Mouse (Mus musculus) embryonic facial prominence, embryonic 12.5 days (tissue): ENCODE measurements around the gene Egfem1. TPM values are rescaled to one million over a fixed set of nuclear protein-coding genes. Genes with fewer than 3 reads are reported as not detected.

Experiments used
- ATAC-seq: fragments of 200-750 bp; cut with Nextera tagmentation; 2 replicates; pipeline ENCODE4 v1.8.0; 2017; ENCODE audit not compliant: insufficient number of reproducible peaks, insufficient read depth, low FRiP score, low TSS enrichment
- H3K27ac ChIP-seq: fragments of 300-500 bp; sonication (generic); 2 replicates; pipeline ENCODE4 v1.5.1; 2016; ENCODE audit warnings: mild to moderate bottlenecking
- H3K27me3 ChIP-seq: fragments of 300-500 bp; sonication (generic); 2 replicates; pipeline ENCODE4 v1.6.1; 2016; ENCODE audit warnings: mild to moderate bottlenecking, moderate library complexity
- H3K36me3 ChIP-seq: fragments of 300-500 bp; sonication (generic); 2 replicates; pipeline ENCODE4 v1.6.1; 2016; ENCODE audit warnings: mild to moderate bottlenecking
- H3K4me1 ChIP-seq: fragments of 300-500 bp; sonication (generic); 2 replicates; pipeline ENCODE4 v1.6.1; 2016
- H3K4me2 ChIP-seq: fragments of 300-500 bp; sonication (generic); replicated peaks from 2 replicates; pipeline ENCODE4 v1.6.1; 2016; ENCODE audit warnings: mild to moderate bottlenecking, moderate library complexity
- H3K4me3 ChIP-seq: fragments of 300-500 bp; sonication (generic); 2 replicates; pipeline ENCODE4 v1.5.1; 2016; ENCODE audit warnings: mild to moderate bottlenecking
- H3K9ac ChIP-seq: fragments of 300-500 bp; sonication (generic); 2 replicates; pipeline ENCODE4 v1.6.1; 2016; ENCODE audit warnings: mild to moderate bottlenecking, moderate library complexity
- H3K9me3 ChIP-seq: fragments of 300-500 bp; sonication (generic); 2 replicates; pipeline ENCODE4 v1.6.1; 2016; ENCODE audit warnings: mild to moderate bottlenecking, moderate library complexity
- WGBS: fragments of 180-500 bp; shearing (Covaris S2); methylation state at CpG from one replicate; pipeline ENCODE4 v1.1.7; 2016; 5-methylcytosine and 5-hydroxymethylcytosine counted together
- polyA plus RNA-seq: library from polyadenylated mRNA; unstranded; fragments of >200 nt; fragmentation: Nextera tagmentation; extraction: Ambion mirVana; gene quantifications from 2 replicates; pipeline ENCODE4 v1.2.1, GENCODE M21; 2016

Gene Egfem1
- polyA plus RNA-seq, 1 experiment from 2014 or later: 5.5 TPM

- no peak for ATAC-seq
- Histone ChIP-seq H3K36me3 (no peaks in the 10 kb centered on the region), H3K9ac (no peak overlapping the region), H3K4me2 (no peak overlapping the region), H3K27me3 (no peaks in the 10 kb centered on the region), H3K9me3 (no peaks in the 10 kb centered on the region), H3K27ac (no peak overlapping the region), H3K4me3 (no peak overlapping the region), H3K4me1 (no peaks in the 10 kb centered on the region)
- WGBS: 60% methylated on average over 1 of the region's 1 CpGs
Measured at GRCm38 (mm10) chr3:29539902-29540301, 458.1 kb downstream of the Egfem1 start.

DNA sequence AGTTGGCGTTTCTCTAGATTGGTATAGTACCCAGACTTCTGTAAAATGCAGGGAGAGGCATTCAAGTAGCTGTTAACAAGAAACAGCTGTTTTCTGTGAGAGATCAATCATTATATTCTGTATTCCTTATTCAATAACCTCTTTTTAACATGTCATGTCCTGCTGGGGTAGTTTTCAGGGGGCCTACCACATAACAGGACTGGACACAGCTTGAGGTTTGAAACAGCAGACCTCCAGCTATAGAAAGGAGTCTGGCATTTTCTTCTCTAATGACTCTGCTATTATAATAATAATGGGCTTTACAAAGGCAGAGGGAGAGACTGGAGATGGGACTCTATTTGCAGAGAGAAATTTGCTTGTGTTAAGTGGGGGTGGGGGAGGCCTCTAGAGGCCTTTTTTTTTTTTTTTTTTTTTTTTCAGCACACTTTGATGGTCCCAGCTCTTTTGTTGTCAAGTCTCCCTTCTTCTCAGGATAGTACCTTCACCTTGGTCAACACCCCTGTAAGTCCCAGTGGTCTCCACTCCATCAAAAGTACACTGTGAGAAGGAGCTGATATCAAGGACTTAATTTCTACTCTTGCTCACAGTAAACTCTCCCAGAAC, 459.8 kb downstream of the Egfem1 start:
- no peaks in the 10 kb centered on the region for H3K36me3 ChIP-seq
- H3K9me3 ChIP-seq: no peaks in the 10 kb centered on the region
- H3K4me2 ChIP-seq: no peak overlapping the region
- no peaks in the 10 kb centered on the region for H3K4me1 ChIP-seq
- H3K27ac ChIP-seq: no peak overlapping the region
- H3K27me3 ChIP-seq: no peaks in the 10 kb centered on the region
- 38% methylated on average over 1 of the region's 1 CpGs for WGBS
- ATAC-seq: no peak
- H3K4me3 ChIP-seq: no peak overlapping the region
- H3K9ac ChIP-seq: no peak overlapping the region

DNA sequence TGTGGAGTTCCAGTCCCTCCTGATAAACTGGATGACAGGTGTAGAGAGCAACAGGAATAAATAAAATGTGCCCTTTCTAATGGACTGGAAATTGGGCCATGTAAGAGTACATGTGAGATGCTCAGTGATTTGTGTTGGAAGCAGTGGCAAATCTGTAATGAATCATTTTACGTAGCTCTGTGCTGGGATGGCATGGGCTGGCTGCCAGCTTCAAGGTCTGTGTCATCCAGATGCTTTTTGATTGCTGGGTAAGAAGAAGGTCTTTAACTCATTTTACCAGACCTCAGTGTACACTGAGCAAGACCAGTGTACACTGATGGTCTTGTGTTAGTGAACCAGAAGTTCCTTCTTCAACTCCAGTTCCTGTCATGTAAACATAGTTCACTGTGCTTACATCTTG, 462.2 kb downstream of the Egfem1 start:
- Histone ChIP-seq H3K36me3 (no peaks in the 10 kb centered on the region), H3K27me3 (no peaks in the 10 kb centered on the region), H3K9ac (no peak overlapping the region), H3K4me1 (no peaks in the 10 kb centered on the region), H3K4me2 (no peak overlapping the region), H3K4me3 (no peak overlapping the region), H3K9me3 (no peaks in the 10 kb centered on the region), H3K27ac (no peak overlapping the region)
- 74% methylated on average over 1 of the region's 1 CpGs for WGBS
- ATAC-seq: no peak

- Histone ChIP-seq H3K4me1 (no peaks in the 10 kb centered on the region), H3K4me3 (no peak overlapping the region), H3K36me3 (no peaks in the 10 kb centered on the region), H3K27ac (no peak overlapping the region), H3K4me2 (no peak overlapping the region), H3K9me3 (no peaks in the 10 kb centered on the region), H3K27me3 (no peaks in the 10 kb centered on the region), H3K9ac (no peak overlapping the region)
- ATAC-seq: no peak
- WGBS: 88% methylated on average over 1 of the region's 1 CpGs
Measured at GRCm38 (mm10) chr3:29563171-29563570, 481.3 kb downstream of the Egfem1 start.

DNA sequence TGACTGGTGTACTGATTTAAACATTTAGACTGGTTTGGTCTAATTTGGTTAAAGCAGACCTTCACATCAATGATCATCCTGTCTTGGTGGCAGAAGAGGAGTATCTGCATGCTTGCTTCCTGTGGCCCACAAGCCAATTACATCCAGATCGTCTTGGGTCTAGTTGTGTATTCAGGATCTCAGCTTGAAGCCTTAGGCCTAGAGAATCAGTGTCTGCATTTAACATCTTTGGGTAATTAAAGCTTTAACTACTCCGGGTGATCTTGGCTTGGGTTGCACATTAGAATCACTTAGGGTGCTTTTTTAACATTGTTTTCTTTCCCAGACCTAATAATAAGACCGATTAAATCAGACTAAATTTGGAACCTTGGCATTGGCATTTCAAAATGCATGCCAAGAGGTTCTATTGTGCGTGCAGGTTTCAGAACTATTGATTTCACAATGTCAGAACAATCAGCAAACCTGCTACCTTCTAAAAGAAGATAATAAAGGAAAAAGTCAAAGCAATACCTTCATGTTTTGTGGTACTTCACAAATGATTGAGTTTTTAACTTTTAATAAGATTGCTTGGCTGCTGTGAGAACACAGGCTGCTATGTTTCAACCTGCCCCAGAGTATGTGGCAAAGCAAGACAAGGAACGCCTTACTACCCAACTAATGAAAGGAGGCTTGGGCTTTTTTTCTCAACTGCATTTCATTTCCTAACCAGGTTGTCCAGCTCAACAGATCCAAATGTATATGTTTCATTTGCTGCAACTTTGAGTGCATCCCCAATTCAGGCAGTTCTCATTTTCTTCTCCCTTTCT, 496.4 kb downstream of the Egfem1 start:
- Histone ChIP-seq H3K36me3 (no peaks in the 10 kb centered on the region), H3K9ac (no peak overlapping the region), H3K27ac (no peak overlapping the region), H3K9me3 (no peaks in the 10 kb centered on the region), H3K4me1 (no peaks in the 10 kb centered on the region), H3K4me2 (no peak overlapping the region), H3K27me3 (no peaks in the 10 kb centered on the region), H3K4me3 (no peak overlapping the region)
- ATAC-seq: no peak
- 53% methylated on average over 5 of the region's 5 CpGs for WGBS

- no peaks in the 10 kb centered on the region for H3K4me1 ChIP-seq
- H3K9me3 ChIP-seq: no peaks in the 10 kb centered on the region
- H3K4me3 ChIP-seq: no peak overlapping the region
- no peaks in the 10 kb centered on the region for H3K36me3 ChIP-seq
- 65% methylated on average over 8 of the region's 8 CpGs for WGBS
- no peak for ATAC-seq
- no peak overlapping the region for H3K27ac ChIP-seq
- no peak overlapping the region for H3K9ac ChIP-seq
- H3K27me3 ChIP-seq: no peaks in the 10 kb centered on the region
- H3K4me2 ChIP-seq: no peak overlapping the region
Measured at GRCm38 (mm10) chr3:29582749-29583148, 500.9 kb downstream of the Egfem1 start.

DNA sequence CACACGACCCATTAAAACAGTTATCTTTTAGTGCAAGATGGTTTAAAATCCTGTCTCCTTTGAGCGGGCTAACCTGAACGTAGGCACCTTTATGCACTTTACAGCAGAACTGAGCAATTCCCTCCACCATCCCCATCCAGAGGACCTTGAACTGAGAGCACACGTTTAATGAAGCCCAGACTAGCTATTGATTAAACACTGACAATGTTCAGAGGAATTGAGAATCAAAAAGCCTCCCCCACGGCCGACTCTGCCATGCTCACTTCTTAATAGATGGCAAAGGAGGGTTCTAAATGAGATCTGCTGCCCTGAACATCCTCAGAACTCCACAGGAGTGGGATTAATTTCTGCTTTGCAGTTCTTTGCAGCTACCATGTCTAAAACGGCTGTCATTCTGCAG, 520.3 kb downstream of the Egfem1 start:
- Histone ChIP-seq H3K9ac (no peak overlapping the region), H3K27me3 (no peaks in the 10 kb centered on the region), H3K9me3 (no peaks in the 10 kb centered on the region), H3K4me2 (no peak overlapping the region), H3K4me3 (no peak overlapping the region), H3K27ac (no peak overlapping the region), H3K36me3 (no peaks in the 10 kb centered on the region), H3K4me1 (no peaks in the 10 kb centered on the region)
- ATAC-seq: no peak
- WGBS: 62% methylated on average over 7 of the region's 7 CpGs

GRCm38 (mm10) chr3:29608713-29609112, 526.9 kb downstream of the Egfem1 start:
- WGBS: 39% methylated on average over 3 of the region's 3 CpGs
- no peak for ATAC-seq

DNA sequence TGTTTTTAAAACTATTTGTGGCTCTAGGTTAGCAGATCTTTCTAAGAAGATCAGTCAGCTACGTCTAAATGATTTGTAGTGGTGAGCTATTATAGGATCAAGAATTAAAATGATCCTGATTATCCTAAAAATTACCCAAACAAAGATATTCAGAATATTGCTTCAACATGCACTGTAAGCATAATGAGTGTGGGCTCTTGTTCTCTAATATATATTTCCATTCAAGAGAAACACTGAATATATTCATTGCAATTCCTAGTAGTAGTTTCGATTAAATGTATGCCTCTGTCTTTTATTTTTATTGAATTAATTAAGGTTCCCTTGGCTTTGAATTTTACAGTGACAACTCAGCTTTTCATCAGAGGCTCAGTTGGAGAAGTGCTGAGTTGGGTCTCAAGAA, 527.4 kb downstream of the Egfem1 start:
- no peaks in the 10 kb centered on the region for H3K36me3 ChIP-seq
- H3K4me2 ChIP-seq: no peak overlapping the region
- H3K27me3 ChIP-seq: no peaks in the 10 kb centered on the region
- H3K27ac ChIP-seq: no peak overlapping the region
- WGBS: 67% methylated on average over 2 of the region's 2 CpGs
- no peak overlapping the region for H3K9ac ChIP-seq
- no peak overlapping the region for H3K4me3 ChIP-seq
- no peaks in the 10 kb centered on the region for H3K4me1 ChIP-seq
- no peak for ATAC-seq
- H3K9me3 ChIP-seq: no peaks in the 10 kb centered on the region

More at GRCm38 (mm10) chr3:29608713-29609112, 526.9 kb downstream of the Egfem1 start:
- Histone ChIP-seq H3K4me2 (no peak overlapping the region), H3K4me3 (no peak overlapping the region), H3K27ac (no peak overlapping the region), H3K9me3 (no peaks in the 10 kb centered on the region), H3K9ac (no peak overlapping the region), H3K4me1 (no peaks in the 10 kb centered on the region), H3K27me3 (no peaks in the 10 kb centered on the region), H3K36me3 (no peaks in the 10 kb centered on the region)

GRCm38 (mm10) chr3:29619586-29619985, 537.8 kb downstream of the Egfem1 start:
- no peak for ATAC-seq
- no peak overlapping the region for H3K4me2 ChIP-seq
- no peak overlapping the region for H3K27ac ChIP-seq
- no peaks in the 10 kb centered on the region for H3K9me3 ChIP-seq
- H3K4me3 ChIP-seq: no peak overlapping the region
- H3K27me3 ChIP-seq: no peaks in the 10 kb centered on the region
- H3K4me1 ChIP-seq: no peaks in the 10 kb centered on the region
- no peak overlapping the region for H3K9ac ChIP-seq
- no peaks in the 10 kb centered on the region for H3K36me3 ChIP-seq
- WGBS: 89% methylated on average over 1 of the region's 1 CpGs

DNA sequence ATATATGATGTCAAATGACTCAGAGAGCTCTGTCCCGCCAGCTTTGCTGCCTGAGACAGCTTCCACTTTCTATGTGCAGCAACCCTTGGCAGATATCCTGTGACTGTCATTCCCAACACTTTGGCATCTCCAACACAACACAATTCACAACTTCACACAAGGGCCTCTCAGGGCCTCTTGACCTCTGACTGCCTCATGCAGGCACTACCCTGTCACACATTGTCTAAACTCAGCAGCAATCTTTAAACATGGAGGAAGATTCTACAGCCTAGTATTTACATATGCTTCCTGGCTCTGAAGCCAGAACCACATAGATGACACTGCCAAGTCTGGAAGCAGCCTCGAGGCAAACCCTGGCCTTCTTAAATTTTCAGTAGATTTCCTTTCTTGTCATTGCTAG, 558.0 kb downstream of the Egfem1 start:
- H3K9me3 ChIP-seq: no peaks in the 10 kb centered on the region
- H3K4me3 ChIP-seq: no peak overlapping the region
- no peaks in the 10 kb centered on the region for H3K27me3 ChIP-seq
- 79% methylated on average over 2 of the region's 2 CpGs for WGBS
- no peak overlapping the region for H3K9ac ChIP-seq
- no peak for ATAC-seq
- no peaks in the 10 kb centered on the region for H3K36me3 ChIP-seq
- H3K4me2 ChIP-seq: no peak overlapping the region
- no peak overlapping the region for H3K27ac ChIP-seq
- H3K4me1 ChIP-seq: no peaks in the 10 kb centered on the region

GRCm38 (mm10) chr3:29666796-29667195, 585.0 kb downstream of the Egfem1 start:
- no peaks in the 10 kb centered on the region for H3K9me3 ChIP-seq
- no peak overlapping the region for H3K9ac ChIP-seq
- no peak overlapping the region for H3K27ac ChIP-seq
- H3K27me3 ChIP-seq: no peaks in the 10 kb centered on the region
- no peak for ATAC-seq
- H3K4me1 ChIP-seq: no peaks in the 10 kb centered on the region
- WGBS: 87% methylated on average over 2 of the region's 2 CpGs
- no peak overlapping the region for H3K4me2 ChIP-seq
- no peaks in the 10 kb centered on the region for H3K36me3 ChIP-seq
- H3K4me3 ChIP-seq: no peak overlapping the region
